Mouse (Mus musculus): Measurements from ENCODE around the gene Lce1i. TPM values are rescaled to one million over a fixed set of nuclear protein-coding genes. Genes with fewer than 3 reads are reported as not detected.

Gene Lce1i
- polyA plus RNA-seq, 1 experiment, result not detected

GRCm38 (mm10) chr3:92752238-92752637 is 26.5 kb downstream of the Lce1i start, which contains the start of gene Lce1g:
Lce1g (minus strand) TSS chr3:92752338.
- no peak for TF ChIP-seq CTCF (IDR thresholded peaks at IDR 0.05; ENCODE audit: extremely low read depth, insufficient read depth, low read length)
- no peak for TF ChIP-seq POLR2A (IDR thresholded peaks at IDR 0.05; ENCODE audit: extremely low read depth, insufficient read depth, low read length)
- H3K4me3 ChIP-seq (ENCODE audit: insufficient read depth, low read length), result no peak within 1 kb of the TSS

GRCm38 (mm10) chr3:92738996-92739395 is 39.7 kb downstream of the Lce1i start, which contains the start of gene Gm38119:
Gm38119 (minus strand) TSS chr3:92739096.
- H3K4me1 ChIP-seq (ENCODE audit: control insufficient read depth, insufficient read depth, low read length), result no peaks in the 10 kb centered on the region
- no peak within 1 kb of the TSS for H3K4me3 ChIP-seq (ENCODE audit: insufficient read depth, low read length)
- no peak for TF ChIP-seq POLR2A (IDR thresholded peaks at IDR 0.05; ENCODE audit: extremely low read depth, insufficient read depth, low read length)
- no peak for TF ChIP-seq CTCF (IDR thresholded peaks at IDR 0.05; ENCODE audit: extremely low read depth, insufficient read depth, low read length)
- H3K27ac ChIP-seq (ENCODE audit: insufficient read depth, low read length), result no peak within 1 kb of the TSS

More at GRCm38 (mm10) chr3:92752238-92752637, 26.5 kb downstream of the Lce1i start, which contains the start of gene Lce1g:
- H3K27ac ChIP-seq (ENCODE audit: insufficient read depth, low read length), result no peak within 1 kb of the TSS
- no peaks in the 10 kb centered on the region for H3K4me1 ChIP-seq (ENCODE audit: control insufficient read depth, insufficient read depth, low read length)

Other genes starting within 250 kb of the Lce1i start
- not detected in 2 replicates for gene 2310046K23Rik, start 244.4 kb downstream of the Lce1i start, polyA plus RNA-seq (2012; rRNA removed)
- not detected in 2 replicates for gene Ivl, start 205.2 kb downstream of the Lce1i start, polyA plus RNA-seq (2012; rRNA removed)
- not detected in 2 replicates for gene Smcp, start 189.9 kb downstream of the Lce1i start, polyA plus RNA-seq (2012; rRNA removed)
- not detected in 2 replicates for gene 2210017I01Rik, start 171.4 kb downstream of the Lce1i start, polyA plus RNA-seq (2012; rRNA removed)
- gene Lce6a, start 157.2 kb downstream of the Lce1i start, polyA plus RNA-seq (2012; rRNA removed), result not detected in 2 replicates
- gene Lce1a1, start 130.6 kb downstream of the Lce1i start, polyA plus RNA-seq (2012; rRNA removed), result not detected in 2 replicates
- not detected in 2 replicates for gene Lce1b, start 122.0 kb downstream of the Lce1i start, polyA plus RNA-seq (2012; rRNA removed)
- not detected in 2 replicates for gene Lce1a2, start 108.6 kb downstream of the Lce1i start, polyA plus RNA-seq (2012; rRNA removed)
- gene Lce1c, start 99.7 kb downstream of the Lce1i start, polyA plus RNA-seq (2012; rRNA removed), result not detected in 2 replicates
- gene Lce1d, start 91.7 kb downstream of the Lce1i start, polyA plus RNA-seq (2012; rRNA removed), result not detected in 2 replicates
- gene Lce1e, start 69.8 kb downstream of the Lce1i start, polyA plus RNA-seq (2012; rRNA removed), result not detected in 2 replicates
- gene Lce1f, start 58.5 kb downstream of the Lce1i start, polyA plus RNA-seq (2012; rRNA removed), result not detected in 2 replicates
- gene Gm38119, start 39.8 kb downstream of the Lce1i start, polyA plus RNA-seq (2012; rRNA removed), result not detected in 2 replicates
- gene Lce1g, start 26.6 kb downstream of the Lce1i start, polyA plus RNA-seq (2012; rRNA removed), result not detected in 2 replicates
- gene Lce1h, start 13.8 kb downstream of the Lce1i start, polyA plus RNA-seq (2012; rRNA removed), result not detected in 2 replicates
- gene Lce1j, start 11.6 kb upstream of the Lce1i start, polyA plus RNA-seq (2012; rRNA removed), result not detected in 2 replicates
- gene Lce1k, start 29.0 kb upstream of the Lce1i start, polyA plus RNA-seq (2012; rRNA removed), result not detected in 2 replicates
- gene Kprp, start 48.3 kb upstream of the Lce1i start, polyA plus RNA-seq (2012; rRNA removed), result not detected in 2 replicates
- gene Lce1l, start 72.4 kb upstream of the Lce1i start, polyA plus RNA-seq (2012; rRNA removed), result not detected in 2 replicates
- not detected in 2 replicates for gene 2310050C09Rik, start 91.3 kb upstream of the Lce1i start, polyA plus RNA-seq (2012; rRNA removed)
- gene Lce3a, start 147.3 kb upstream of the Lce1i start, polyA plus RNA-seq (2012; rRNA removed), result not detected in 2 replicates
- gene Lce3b, start 154.1 kb upstream of the Lce1i start, polyA plus RNA-seq (2012; rRNA removed), result not detected in 2 replicates
- not detected in 2 replicates for gene Lce3c, start 165.6 kb upstream of the Lce1i start, polyA plus RNA-seq (2012; rRNA removed)
- gene Lce3d, start 178.5 kb upstream of the Lce1i start, polyA plus RNA-seq (2012; rRNA removed), result not detected in 2 replicates
- gene Lce3e, start 188.2 kb upstream of the Lce1i start, polyA plus RNA-seq (2012; rRNA removed), result not detected in 2 replicates
- not detected in 2 replicates for gene Lce3f, start 213.3 kb upstream of the Lce1i start, polyA plus RNA-seq (2012; rRNA removed)
- gene Crct1, start 236.8 kb upstream of the Lce1i start, polyA plus RNA-seq (2012; rRNA removed), result 0.21 and 0.27 TPM in 2 replicates
- gene Lce1m, start 240.2 kb upstream of the Lce1i start, polyA plus RNA-seq (2012; rRNA removed), result not detected in 2 replicates

Measured in cortical plate, adult 2 months (tissue).